Mouse (Mus musculus): ENCODE data around the gene Ly75. TPM values are rescaled to one million over a fixed set of nuclear protein-coding genes. Genes with fewer than 3 reads are reported as not detected.

The Ly75 gene
- total RNA-seq (2021): 1 to 10 TPM; 4.4 to 6.0 TPM
- long read RNA-seq, experiment 1, partial matches to known transcripts: 1 of 2 reads
- long read RNA-seq, experiment 1, other reads (novel, unspliced or antisense): 1 of 2 reads
- long read RNA-seq, experiment 2, full-length matches to known transcripts: 1 of 2 reads
- long read RNA-seq, experiment 2, partial matches to known transcripts: 1 of 2 reads
- long read RNA-seq, experiment 2, other reads (novel, unspliced or antisense): 0 of 2 reads

DNA sequence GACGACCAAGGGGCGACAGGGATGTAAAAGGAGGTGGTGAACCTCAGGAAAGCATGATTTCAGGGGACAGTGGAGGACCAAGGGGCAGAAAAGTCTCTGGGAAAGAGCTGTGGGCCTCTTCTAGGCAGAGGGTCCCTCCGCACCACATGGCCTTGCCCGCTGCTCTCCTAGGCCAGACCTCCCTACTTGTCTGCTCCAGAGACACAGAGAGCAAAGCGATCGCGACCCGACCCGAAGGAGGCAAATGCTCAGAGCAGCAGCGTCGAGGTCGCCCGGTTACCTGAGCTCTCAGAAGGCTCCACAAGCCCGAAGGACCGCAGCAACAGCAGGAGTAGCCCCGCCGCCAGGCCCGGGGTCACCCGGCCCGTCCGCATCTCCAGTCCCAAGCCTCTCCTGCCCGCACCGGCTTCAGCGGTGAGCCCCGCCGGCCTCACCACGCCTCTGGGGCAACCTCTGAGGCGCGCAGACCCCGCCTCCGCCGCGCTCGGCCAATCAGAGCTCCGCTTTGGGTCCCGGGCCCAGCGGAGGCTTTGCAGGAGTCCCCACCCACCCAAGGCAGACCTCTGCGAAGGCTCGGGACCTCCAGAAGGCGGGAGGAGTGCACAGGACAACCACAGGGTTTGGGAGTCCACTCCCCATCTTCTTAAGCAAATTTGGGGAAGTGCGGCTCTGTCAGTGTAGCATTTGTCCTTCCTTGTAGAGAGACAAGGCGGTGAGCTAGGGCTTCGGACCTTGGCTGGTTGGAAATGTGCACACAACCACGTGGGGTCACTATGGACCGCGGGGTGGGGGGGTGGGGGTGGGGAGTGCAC, at the start of gene Ly75:
Gene Ly75, minus strand, starts transcription at position 446 of the 812 bp plus-strand sequence.
- peak; percentile 5 to 51 for DNase-seq (ENCODE audit: low spot score in 2 of 2)
- intact Hi-C loops (cut with DNase I): no loop called here

DNA sequence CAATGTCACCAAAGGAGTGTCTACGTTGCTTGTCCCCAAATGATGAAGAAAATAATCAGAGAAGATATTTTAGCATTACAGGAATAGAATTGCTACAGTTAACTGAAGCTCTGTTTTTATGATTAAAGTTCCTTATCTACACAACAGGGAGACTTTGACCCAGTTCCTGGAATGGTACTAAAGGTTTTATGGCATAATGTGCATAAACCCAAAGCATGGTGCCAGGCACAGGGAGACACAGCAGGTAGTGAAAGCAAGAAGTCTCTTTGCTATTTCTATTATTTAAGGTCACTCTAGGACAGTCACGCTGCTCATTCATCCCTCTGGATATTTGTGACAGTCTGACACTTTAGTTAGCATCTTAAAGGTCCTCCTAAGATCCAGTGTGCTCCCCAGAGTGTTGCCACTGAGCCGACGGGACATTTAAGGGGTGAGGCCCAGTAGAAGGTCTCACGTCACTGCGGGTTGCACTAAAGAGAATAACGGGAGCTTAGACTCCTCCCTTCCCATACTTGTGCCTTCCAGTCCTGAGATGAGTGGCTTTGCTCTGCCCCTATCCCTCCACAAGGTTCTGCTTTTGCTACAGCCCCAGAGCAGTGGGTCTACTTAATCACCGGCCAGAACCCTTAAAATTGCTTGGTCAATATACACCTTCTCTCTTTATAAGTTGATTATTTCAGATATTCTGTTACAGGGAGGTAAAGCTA, 47.4 kb upstream of the Ly75 start:
- DNase-seq (ENCODE audit: low spot score in 2 of 2): no peak
- intact Hi-C loops (cut with DNase I): no loop called here

DNA sequence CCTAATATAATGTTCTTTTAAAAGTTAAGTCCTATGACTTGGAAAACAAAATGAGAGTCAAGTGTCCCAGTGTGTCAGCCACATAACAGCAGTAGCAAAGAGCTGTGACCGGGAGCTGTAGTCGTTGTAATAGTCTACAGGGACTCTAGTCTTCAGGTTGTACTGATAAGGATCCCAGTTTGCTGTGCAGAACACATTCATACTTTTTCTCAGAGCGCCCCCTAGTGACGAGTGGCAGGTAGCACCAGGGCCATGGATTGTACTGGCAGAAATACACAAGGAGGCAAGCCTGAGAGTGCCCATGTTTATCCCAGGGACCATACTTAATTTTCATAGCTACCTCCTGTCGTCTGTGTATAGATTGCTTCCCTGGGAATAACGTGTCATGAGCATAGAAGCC, 35.0 kb upstream of the Ly75 start:
- intact Hi-C loops (cut with DNase I): loop anchor here (10.0 kb wide), 1 partner anchor 873 kb away; no protein-coding TSS in a partner anchor
- DNase-seq (ENCODE audit: low spot score in 2 of 2): peak; percentile 80

DNA sequence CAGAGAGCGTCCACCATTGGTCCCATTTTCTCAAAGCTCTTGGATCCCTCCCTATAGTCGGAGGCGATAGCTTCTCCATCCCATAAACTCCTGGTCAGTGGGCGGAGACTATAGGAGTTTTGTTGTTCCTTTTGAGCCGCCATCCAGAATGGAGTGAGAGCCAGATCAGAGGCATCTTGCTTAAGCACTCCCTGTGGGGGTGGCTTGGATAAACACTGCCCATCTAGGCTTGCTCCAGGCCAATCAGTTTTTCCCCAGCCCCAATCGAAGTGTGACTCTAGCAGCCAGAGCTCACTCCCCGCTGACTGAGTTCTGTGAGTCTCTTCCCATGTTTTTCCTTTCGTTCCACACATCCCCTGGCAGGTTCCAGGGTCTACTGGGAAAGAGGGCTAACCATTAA, 31.2 kb upstream of the Ly75 start:
- DNase-seq (ENCODE audit: low spot score in 2 of 2): no peak
- intact Hi-C loops (cut with DNase I): loop anchor here (10.0 kb wide), 1 partner anchor 870 kb away; no protein-coding TSS in a partner anchor

DNA sequence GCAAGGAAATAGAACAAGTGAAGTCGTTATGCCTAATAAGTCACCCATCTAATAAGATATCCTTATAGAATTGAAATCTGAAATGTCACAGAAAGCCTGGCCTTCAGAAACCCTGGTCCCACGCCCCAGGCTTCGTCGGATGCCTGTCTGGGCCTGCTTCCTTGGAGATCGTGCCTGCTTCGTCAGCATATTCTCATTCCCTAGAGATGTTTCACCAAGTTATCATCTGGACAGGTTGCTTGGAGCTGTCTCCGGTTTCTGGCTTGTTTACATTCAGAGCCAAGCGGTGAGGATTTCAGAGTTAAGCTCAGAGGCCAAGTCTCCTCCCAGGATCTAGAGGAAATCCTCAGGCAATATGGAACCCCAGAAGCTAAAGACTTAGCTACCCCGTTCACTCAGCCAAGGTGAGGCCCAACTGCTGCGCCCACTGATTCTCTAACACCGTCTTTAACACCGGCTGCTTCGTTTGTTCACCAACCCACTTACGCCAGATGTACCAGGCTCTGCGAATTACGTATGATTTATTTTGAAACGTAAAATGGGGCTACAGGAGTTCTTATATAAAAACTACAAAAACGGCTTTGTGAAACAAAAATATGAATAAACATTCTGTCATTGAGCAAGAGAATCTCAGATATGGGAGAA, 30.0 kb upstream of the Ly75 start:
- DNase-seq (ENCODE audit: low spot score in 2 of 2): peak; percentile 7 to 58
- intact Hi-C loops (cut with DNase I): loop anchor here (10.0 kb wide), 1 partner anchor 868 kb away; no protein-coding TSS in a partner anchor

DNA sequence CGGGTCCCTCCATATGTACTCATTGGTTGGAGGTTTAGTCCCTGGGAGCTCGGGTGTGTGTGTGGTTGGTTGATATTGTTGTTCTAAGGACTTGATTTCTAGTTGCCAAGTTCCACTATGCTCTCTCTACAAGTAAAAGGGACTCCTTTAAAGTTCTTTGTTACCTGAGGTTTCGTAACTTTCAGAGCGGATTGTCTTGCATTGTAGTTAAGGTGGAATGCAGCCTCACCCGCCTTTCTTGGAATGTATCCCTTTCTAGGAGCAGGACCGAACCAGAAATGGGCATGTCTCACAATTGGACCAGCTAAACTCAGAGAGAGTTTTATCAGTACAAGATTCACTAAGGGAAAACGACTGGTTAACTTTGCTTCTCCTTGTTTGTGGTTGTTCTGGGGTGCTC, 28.1 kb upstream of the Ly75 start:
- DNase-seq (ENCODE audit: low spot score in 2 of 2): no peak
- intact Hi-C loops (cut with DNase I): loop anchor here (10.0 kb wide), 1 partner anchor 866 kb away; no protein-coding TSS in a partner anchor

GRCm38 (mm10) chr2:60409989-60410763, 27.1 kb upstream of the Ly75 start:
- intact Hi-C loops (cut with DNase I): loop anchor here (10.0 kb wide), 1 partner anchor 865 kb away; no protein-coding TSS in a partner anchor
- DNase-seq (ENCODE audit: low spot score in 2 of 2): no peak

GRCm38 (mm10) chr2:60409194-60409593, 26.1 kb upstream of the Ly75 start:
- DNase-seq (ENCODE audit: low spot score in 2 of 2): no peak
- intact Hi-C loops (cut with DNase I): no loop called here

DNA sequence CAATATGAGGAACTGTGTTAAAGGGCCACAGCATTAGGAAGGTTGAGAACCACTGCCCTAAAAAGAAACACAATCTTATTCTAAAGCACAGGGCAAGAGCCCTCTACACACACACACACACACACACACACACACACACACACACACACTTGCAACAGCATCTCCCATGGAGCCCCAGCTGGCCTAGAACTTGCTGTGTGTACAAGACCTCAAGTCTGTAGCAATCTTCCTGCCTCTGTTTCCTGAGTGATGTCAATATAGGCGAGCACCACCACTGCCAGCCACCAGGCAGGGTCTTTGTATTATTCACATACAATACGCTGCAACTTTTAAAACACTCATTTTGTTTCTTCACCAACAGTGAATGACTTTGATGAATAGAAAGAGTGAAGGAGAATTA, 24.3 kb upstream of the Ly75 start:
- no peak for DNase-seq (ENCODE audit: low spot score in 2 of 2)
- intact Hi-C loops (cut with DNase I): no loop called here

DNA sequence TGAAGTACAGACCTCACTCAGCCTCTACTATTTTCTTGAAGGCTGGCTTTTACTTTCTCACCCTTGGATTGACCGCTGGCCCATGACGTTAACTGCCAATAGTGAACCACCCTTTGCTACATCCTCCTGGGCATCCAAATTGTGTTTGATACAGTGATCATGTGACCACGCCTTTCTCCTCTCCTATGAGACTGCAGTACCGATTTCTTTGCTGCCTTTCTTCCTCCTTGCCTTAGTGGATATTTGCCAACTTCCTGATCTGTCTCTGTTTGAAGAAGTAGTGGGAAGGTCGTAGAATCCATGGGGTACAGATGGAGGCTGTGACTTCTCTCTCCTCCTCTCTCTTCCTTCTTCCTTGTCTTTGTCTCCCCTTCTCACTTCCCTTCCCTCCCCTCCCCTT, 22.3 kb upstream of the Ly75 start:
- no peak for DNase-seq (ENCODE audit: low spot score in 2 of 2)
- intact Hi-C loops (cut with DNase I): no loop called here

- intact Hi-C loops (cut with DNase I): no loop called here
- DNase-seq (ENCODE audit: low spot score in 2 of 2): no peak
These were observed 21.7 kb upstream of the Ly75 start for GRCm38 (mm10) chr2:60404763-60405162.

DNA sequence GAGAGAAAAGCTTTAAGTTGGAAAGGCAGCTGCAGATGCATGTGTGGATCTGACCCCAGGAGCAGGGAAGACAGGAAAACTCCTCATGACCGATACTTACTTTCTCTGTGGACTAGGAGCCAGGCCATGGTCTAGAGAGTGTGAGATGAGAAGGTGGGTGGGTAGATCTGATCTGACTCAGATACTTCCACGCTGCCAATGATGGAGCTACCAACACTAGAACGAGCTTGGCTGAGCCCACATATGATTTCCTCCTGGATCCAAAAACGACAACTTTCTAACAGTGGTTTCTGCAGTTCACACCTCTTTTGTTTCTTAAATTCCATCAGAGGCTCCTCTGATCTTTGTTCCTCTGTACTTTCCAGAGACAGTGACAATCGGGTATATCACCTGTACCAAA, 18.6 kb upstream of the Ly75 start:
- intact Hi-C loops (cut with DNase I): no loop called here
- no peak for DNase-seq (ENCODE audit: low spot score in 2 of 2)

- DNase-seq (ENCODE audit: low spot score in 2 of 2): no peak
- intact Hi-C loops (cut with DNase I): no loop called here
These were observed 10.7 kb upstream of the Ly75 start for GRCm38 (mm10) chr2:60393786-60394185.

DNA sequence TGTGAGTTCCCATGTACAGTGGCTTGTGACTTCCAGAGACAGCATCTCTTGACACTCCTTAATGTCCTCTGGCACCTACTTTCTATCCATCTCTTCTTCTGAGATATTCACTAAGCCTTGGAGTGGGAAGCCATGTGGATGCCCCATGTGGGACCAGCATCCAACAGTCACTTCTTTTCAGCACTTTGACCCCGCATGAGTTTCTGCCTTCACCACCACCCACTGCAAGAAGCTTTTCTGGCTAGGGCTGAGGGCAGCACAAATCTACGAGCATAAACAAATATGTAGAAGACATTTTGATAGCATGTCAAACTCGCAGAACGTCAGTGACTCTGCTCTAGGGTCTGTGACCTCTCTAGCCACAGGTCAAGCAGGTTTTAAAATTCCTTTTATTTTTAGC, 9.2 kb upstream of the Ly75 start:
- no peak for DNase-seq (ENCODE audit: low spot score in 2 of 2)
- intact Hi-C loops (cut with DNase I): no loop called here

- DNase-seq (ENCODE audit: low spot score in 2 of 2): no peak
- intact Hi-C loops (cut with DNase I): no loop called here
These were observed 4.3 kb upstream of the Ly75 start for GRCm38 (mm10) chr2:60387363-60387762.

DNA sequence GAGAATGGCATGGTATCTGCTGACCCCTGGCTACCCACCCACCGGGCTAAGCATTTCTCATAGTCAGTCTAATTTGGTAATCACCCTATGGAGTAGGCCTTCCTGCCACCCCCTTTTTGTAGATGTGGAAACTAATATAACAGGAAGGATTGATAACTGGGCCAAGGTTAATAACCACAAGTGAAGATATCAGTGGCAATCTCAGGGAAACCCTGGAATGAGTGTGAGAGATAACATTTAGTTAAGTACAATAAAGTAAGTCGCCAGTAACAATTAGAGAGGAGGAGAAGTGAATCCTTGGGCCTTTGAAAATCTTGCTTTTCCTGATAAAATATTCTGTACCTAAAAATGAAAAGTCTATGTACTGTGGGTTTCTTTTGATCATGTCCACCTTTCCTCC, 3.7 kb upstream of the Ly75 start:
- intact Hi-C loops (cut with DNase I): no loop called here
- no peak for DNase-seq (ENCODE audit: low spot score in 2 of 2)

DNA sequence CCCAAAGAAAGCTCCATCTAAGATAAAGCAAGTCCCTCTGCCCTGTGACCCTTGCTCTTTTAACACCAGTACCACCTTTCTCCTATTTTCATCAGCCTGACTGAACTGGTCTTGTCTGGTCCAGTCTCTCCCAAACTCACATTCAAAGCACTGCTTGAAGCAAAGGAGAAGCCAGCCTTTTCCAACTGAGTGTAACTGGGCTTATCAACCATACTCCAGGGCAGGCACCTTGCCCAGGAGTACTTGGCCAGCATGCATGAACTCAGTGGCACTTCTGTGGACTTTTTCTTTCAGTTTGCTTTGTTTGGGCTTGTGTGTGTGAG, 1.6 kb upstream of the Ly75 start:
- no peak for DNase-seq (ENCODE audit: low spot score in 2 of 2)
- intact Hi-C loops (cut with DNase I): no loop called here

DNA sequence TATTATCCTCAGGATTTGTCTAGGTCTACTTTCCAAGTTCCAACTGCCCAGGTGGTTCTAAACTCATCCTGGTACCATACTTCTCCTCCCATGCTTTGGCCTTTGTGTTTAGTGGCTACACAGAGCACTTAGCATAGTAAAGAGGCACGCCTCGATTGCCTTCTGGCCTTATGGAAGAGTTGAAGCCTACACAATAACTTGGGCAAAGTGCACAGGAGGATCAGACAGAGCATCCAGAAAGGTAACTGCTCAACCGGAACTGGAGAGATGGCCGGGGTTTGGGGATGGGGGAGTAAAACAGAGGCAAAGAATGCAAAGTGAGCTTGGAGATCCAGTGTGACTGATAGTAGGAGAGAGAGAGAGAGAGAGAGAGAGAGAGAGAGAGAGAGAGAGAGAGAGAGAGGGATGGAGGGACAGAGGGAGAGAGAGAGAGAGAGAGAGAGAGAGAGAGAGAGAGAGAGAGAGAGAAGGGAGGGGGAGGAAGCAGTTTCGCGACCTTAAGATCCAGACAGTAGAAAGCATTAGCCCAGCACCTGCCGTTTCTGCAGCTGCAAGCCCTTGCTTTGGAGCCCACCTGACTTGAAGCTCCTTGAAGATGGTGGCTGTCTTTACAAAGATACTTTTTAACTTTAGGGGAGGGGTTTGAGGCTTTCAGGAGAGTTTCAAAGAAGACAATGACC, 1.1 kb upstream of the Ly75 start:
- intact Hi-C loops (cut with DNase I): no loop called here
- DNase-seq (ENCODE audit: low spot score in 2 of 2): no peak

GRCm38 (mm10) chr2:60382346-60382745, 757 bp downstream of the Ly75 start:
- no peak for DNase-seq (ENCODE audit: low spot score in 2 of 2)
- intact Hi-C loops (cut with DNase I): no loop called here

Measured in left cerebral cortex, postnatal 14 days (tissue).